In genomic region chr17:71211962-71212646, GRCm38 (mm10) we compare ENCODE assay signal across 13 mouse cellular contexts. TPM values are rescaled to one million over a fixed set of nuclear protein-coding genes. Genes with fewer than 3 reads are reported as not detected.
DNase-seq lines count a peak whose midpoint lies in the region; ATAC-seq and TF ChIP-seq lines count a peak whose summit lies in the region.
"Had no signal": no experiment of that assay in that cellular context is flagged by ENCODE, and none has a peak within 500 bp of the region (broad histone marks: within the 10 kb centered on the region; RNA-seq: fewer than 3 reads in every experiment).

No protein-coding gene starts in this region.

- TF ChIP-seq RAD21 in MEL (IDR thresholded peaks at IDR 0.05; ENCODE audit: low read depth, low read length) = no peak

- H3K27me3 ChIP-seq in hindbrain, embryonic 15.5 days = no peaks in the 10 kb centered on the region
- no peaks in the 10 kb centered on the region for H3K27me3 ChIP-seq in hindbrain, embryonic 10.5 days (ENCODE audit: insufficient read depth, poor library complexity, severe bottlenecking)
- H3K27me3 ChIP-seq in MEL (ENCODE audit: control insufficient read depth in 1 of 2, insufficient read depth in 2 of 2, low read length in 2 of 2) = no peaks in the 10 kb centered on the region
- no peaks in the 10 kb centered on the region for H3K27me3 ChIP-seq in erythroblast, embryonic 14.5 days (ENCODE audit: control insufficient read depth)
- no peaks in the 10 kb centered on the region for H3K27me3 ChIP-seq in liver, embryonic 14.5 days (ENCODE audit: control insufficient read depth, insufficient read depth, low read length)
- H3K27me3 ChIP-seq: embryonic facial prominence, embryonic 15.5 days had no signal

- no peak for ATAC-seq in hindbrain, embryonic 15.5 days (ENCODE audit: low FRiP score, low read depth)
- ATAC-seq in liver, embryonic 14.5 days (ENCODE audit: insufficient read depth) = peak; percentile 95
- ATAC-seq: CD4-positive, CD25-positive, alpha-beta regulatory T cell, adult 4 months had no signal

- H3K4me2 ChIP-seq in hindbrain, embryonic 15.5 days = no peak overlapping the region
- H3K4me2 ChIP-seq in liver, embryonic 14.5 days (ENCODE audit: low read depth) = peak overlapping the region; percentile 59
- H3K4me2 ChIP-seq: embryonic facial prominence, embryonic 15.5 days had no signal

- no peak overlapping the region for H3K9ac ChIP-seq in hindbrain, embryonic 15.5 days
- H3K9ac ChIP-seq in MEL (ENCODE audit: control insufficient read depth, low read depth, low read length, poor library complexity, severe bottlenecking) = peak overlapping the region; percentile 34
- H3K9ac ChIP-seq in liver, embryonic 14.5 days (replicated peaks) = peak overlapping the region; percentile 49
- H3K9ac ChIP-seq: embryonic facial prominence, embryonic 15.5 days had no signal

- DNase-seq in hindbrain, embryonic 10.5 days (ENCODE audit: low spot score) = no peak
- peak; percentile 96 for DNase-seq in MEL (ENCODE audit: low read depth, low spot score)
- DNase-seq in liver, embryonic 14.5 days (ENCODE audit: low read depth in 3 of 3, low spot score in 3 of 3) = peak; percentile 82 to 86 (median 84)
- DNase-seq in gastrocnemius, postnatal 4 days (ENCODE audit: low spot score in 2 of 2) = no peak
- no peak for DNase-seq in lung, postnatal 10 days
- no peak for DNase-seq in gastrocnemius, postnatal 14 days
- DNase-seq: cerebellum, adult 9-11 months; gastrocnemius, adult 2 months; kidney, postnatal 4 days had no signal

- no peak overlapping the region for H3K4me3 ChIP-seq in hindbrain, embryonic 15.5 days
- no peak overlapping the region for H3K4me3 ChIP-seq in hindbrain, embryonic 10.5 days
- peak overlapping the region; percentile 12 to 20; a peak in 2 of 4 replicates for H3K4me3 ChIP-seq in MEL (ENCODE audit: control insufficient read depth in 1 of 2, insufficient read depth in 1 of 2, low read depth in 2 of 2, low read length in 2 of 2)
- H3K4me3 ChIP-seq in erythroblast, embryonic 14.5 days (replicated peaks) = peak overlapping the region; percentile 43
- H3K4me3 ChIP-seq in liver, embryonic 14.5 days (ENCODE audit: insufficient read depth in 1 of 2, low read depth in 2 of 2, low read length in 2 of 2) = no peak overlapping the region; a peak in 2 of 4 replicates
- H3K4me3 ChIP-seq: embryonic facial prominence, embryonic 15.5 days; gastrocnemius, adult 2 months had no signal

- peaks cover 45% of the 10 kb centered on the region for H3K79me2 ChIP-seq in MEL (ENCODE audit: control insufficient read depth, insufficient read depth, low read length, poor library complexity)

- no peaks in the 10 kb centered on the region for H3K36me3 ChIP-seq in hindbrain, embryonic 15.5 days
- H3K36me3 ChIP-seq in hindbrain, embryonic 10.5 days = peaks cover 14% of the 10 kb centered on the region
- peaks cover 12 to 65% of the 10 kb centered on the region in 2 experiments for H3K36me3 ChIP-seq in MEL (ENCODE audit: control insufficient read depth in 1 of 2, insufficient read depth in 2 of 2, low read length in 2 of 2)
- H3K36me3 ChIP-seq in erythroblast, embryonic 14.5 days (ENCODE audit: control insufficient read depth) = peaks cover 80% of the 10 kb centered on the region
- H3K36me3 ChIP-seq in liver, embryonic 14.5 days (replicated peaks; ENCODE audit: control insufficient read depth, insufficient read depth, low read depth) = peaks cover 8% of the 10 kb centered on the region

- intact Hi-C loops in gastrocnemius, postnatal 14 days (cut with DNase I; ENCODE audit: low total_unique reads) = no loop called here

- TF ChIP-seq POLR2A in MEL (IDR thresholded peaks at IDR 0.05; ENCODE audit: control insufficient read depth in 1 of 2, insufficient read depth in 1 of 2, low read depth in 1 of 2, low read length in 2 of 2, poor library complexity in 1 of 2) = no peak

- TF ChIP-seq EP300 in MEL (IDR thresholded peaks at IDR 0.05; ENCODE audit: low read depth in 1 of 2, low read length in 2 of 2) = peak; percentile 98 to 99
- TF ChIP-seq EP300 in liver, embryonic 14.5 days (IDR thresholded peaks at IDR 0.05; ENCODE audit: low read depth) = peak; percentile 99

- TF ChIP-seq CTCF in MEL (IDR thresholded peaks at IDR 0.05 in 2 of 3, conservative IDR thresholded peaks at IDR 0.05 in 1 of 3; ENCODE audit: control insufficient read depth in 1 of 3, insufficient read depth in 1 of 3, low read depth in 2 of 3, low read length in 3 of 3, poor library complexity in 1 of 3, severe bottlenecking in 1 of 3) = no peak
- TF ChIP-seq CTCF in liver, embryonic 14.5 days (IDR thresholded peaks at IDR 0.05; ENCODE audit: low read depth) = no peak

- H3K9me3 ChIP-seq in hindbrain, embryonic 15.5 days = no peaks in the 10 kb centered on the region
- peaks cover 4% of the 10 kb centered on the region; the same call in 1 of the 2 replicates for H3K9me3 ChIP-seq in hindbrain, embryonic 10.5 days
- H3K9me3 ChIP-seq in MEL (replicated peaks; ENCODE audit: insufficient read depth, low read length) = no peaks in the 10 kb centered on the region
- no peaks in the 10 kb centered on the region for H3K9me3 ChIP-seq in erythroblast, embryonic 14.5 days (ENCODE audit: control insufficient read depth, low read length)
- no peaks in the 10 kb centered on the region for H3K9me3 ChIP-seq in liver, embryonic 14.5 days (ENCODE audit: control insufficient read depth, low read length)
- H3K9me3 ChIP-seq: embryonic facial prominence, embryonic 15.5 days had no signal

- H3K27ac ChIP-seq in hindbrain, embryonic 15.5 days (replicated peaks) = 0 out of 2 replicates have a peak overlapping the region, but pooled peaks have one; percentile 19
- H3K27ac ChIP-seq in hindbrain, embryonic 10.5 days = no peak overlapping the region; the same call in 1 of the 2 replicates
- H3K27ac ChIP-seq in MEL (ENCODE audit: control insufficient read depth, low read depth, low read length) = peak overlapping the region; percentile 93
- H3K27ac ChIP-seq in liver, embryonic 14.5 days = peak overlapping the region; percentile 83
- H3K27ac ChIP-seq: embryonic facial prominence, embryonic 15.5 days; gastrocnemius, adult 2 months had no signal

- H3K4me1 ChIP-seq in hindbrain, embryonic 15.5 days (replicated peaks) = peaks cover 5% of the 10 kb centered on the region
- peaks cover 12% of the 10 kb centered on the region; the same call in 1 of the 2 replicates for H3K4me1 ChIP-seq in hindbrain, embryonic 10.5 days (replicated peaks)
- H3K4me1 ChIP-seq in MEL (ENCODE audit: control insufficient read depth in 1 of 2, insufficient read depth in 2 of 2, low read length in 2 of 2) = peaks cover 48 to 51% of the 10 kb centered on the region in 2 experiments
- H3K4me1 ChIP-seq in erythroblast, embryonic 14.5 days (ENCODE audit: control insufficient read depth) = peaks cover 90% of the 10 kb centered on the region
- H3K4me1 ChIP-seq in liver, embryonic 14.5 days (replicated peaks; ENCODE audit: control insufficient read depth in 2 of 2, insufficient read depth in 2 of 2, low read length in 1 of 2) = peaks cover 57 to 64% of the 10 kb centered on the region in 2 experiments

- 65% methylated on average over 6 of the region's 6 CpGs for WGBS in hindbrain, embryonic 15.5 days
- WGBS in hindbrain, embryonic 10.5 days = 81% methylated on average over 6 of the region's 6 CpGs
- 16% methylated on average over 6 of the region's 6 CpGs for WGBS in liver, embryonic 14.5 days (ENCODE audit: insufficient replicate concordance)

TF ChIP-seq in MEL, 35 proteins besides CTCF, POLR2A, EP300 and RAD21 (continues in another document):
- TF ChIP-seq TBP (IDR thresholded peaks at IDR 0.05; ENCODE audit: low read depth, low read length) = peak; percentile 63; the same call in 1 of the 2 replicates
- TF ChIP-seq MYC (IDR thresholded peaks at IDR 0.05; ENCODE audit: low read depth, low read length) = peak; percentile 78; the same call in 1 of the 2 replicates
- TF ChIP-seq ZC3H11A (IDR thresholded peaks at IDR 0.05; ENCODE audit: low read depth, low read length) = no peak
- peak; percentile 84; the same call in 1 of the 2 replicates for TF ChIP-seq MAFK (IDR thresholded peaks at IDR 0.05; ENCODE audit: borderline replicate concordance, low read depth, low read length)
- TF ChIP-seq NRF1 (IDR thresholded peaks at IDR 0.05; ENCODE audit: insufficient read depth, low read depth, low read length, poor library complexity, severe bottlenecking) = no peak
- TF ChIP-seq ZKSCAN1 (IDR thresholded peaks at IDR 0.05; ENCODE audit: low read depth, low read length) = no peak
- no peak for TF ChIP-seq KAT2A (conservative IDR thresholded peaks at IDR 0.05; ENCODE audit: low read depth, low read length)
- TF ChIP-seq MYB (IDR thresholded peaks at IDR 0.05; ENCODE audit: low read depth, low read length) = peak; percentile 97
- TF ChIP-seq TAL1 (IDR thresholded peaks at IDR 0.05; ENCODE audit: low read length) = peak; percentile 99
- TF ChIP-seq MXI1 (IDR thresholded peaks at IDR 0.05; ENCODE audit: low read depth, low read length) = peak; percentile 63; the same call in 1 of the 2 replicates
- no peak for TF ChIP-seq USF2 (IDR thresholded peaks at IDR 0.05; ENCODE audit: borderline replicate concordance in 1 of 2, insufficient read depth in 1 of 2, low read depth in 1 of 2, low read length in 2 of 2)
- TF ChIP-seq RCOR1 (IDR thresholded peaks at IDR 0.05; ENCODE audit: low read depth, low read length) = peak; percentile 99
- TF ChIP-seq E2F4 (IDR thresholded peaks at IDR 0.05; ENCODE audit: borderline replicate concordance, low read depth, low read length) = no peak
- TF ChIP-seq POLR2AphosphoS2 (IDR thresholded peaks at IDR 0.05; ENCODE audit: low read length) = peak; percentile 65; the same call in 1 of the 2 replicates
- TF ChIP-seq POLR2AphosphoS5 (IDR thresholded peaks at IDR 0.05; ENCODE audit: borderline replicate concordance, low read depth, low read length) = no peak
- TF ChIP-seq ELF1 (IDR thresholded peaks at IDR 0.05; ENCODE audit: low read depth, low read length) = peak; percentile 52; the same call in 1 of the 2 replicates
- TF ChIP-seq SIN3A (IDR thresholded peaks at IDR 0.05; ENCODE audit: low read length) = peak; percentile 97
- TF ChIP-seq ZNF384 (IDR thresholded peaks at IDR 0.05; ENCODE audit: low read depth, low read length) = no peak

RNA-seq across cellular contexts. Expression of gene Lpin2, which starts 29.7 kb away (rescaled TPM):
- 41.7 and 42.6 TPM in 2 replicates for polyA plus RNA-seq in hindbrain, embryonic 15.5 days (2015; fragmentation: Nextera tagmentation; extraction: Ambion mirVana)
- polyA plus RNA-seq in hindbrain, embryonic 10.5 days (2016; fragmentation: Nextera tagmentation; extraction: Ambion mirVana) = 31.1 and 33.9 TPM in 2 replicates
- 22.4 and 24.4 TPM in 2 replicates for total RNA-seq in MEL (2012; rRNA removed)
- polyA plus RNA-seq in MEL (2012; ENCODE audit: insufficient read depth in 1 of 2, insufficient read length in 2 of 2, low read depth in 1 of 2, low replicate concordance in 2 of 2, missing spikeins in 1 of 2) = 10 to 100 TPM in 1 of 2 experiments, not detected in 1; 32.1 TPM
- 5.9 and 10.0 TPM in 2 replicates for polyA plus RNA-seq in erythroblast, embryonic 14.5 days (2012)
- polyA plus RNA-seq in liver, embryonic 14.5 days (2012; rRNA removed) = 19.5 and 28.6 TPM in 2 replicates
- polyA plus RNA-seq in liver, embryonic 14.5 days (2014; fragmentation: Nextera tagmentation; extraction: Ambion mirVana) = 31.1 and 31.6 TPM in 2 replicates
- 10 to 100 TPM; 20.9 to 21.9 TPM for total RNA-seq in gastrocnemius, postnatal 4 days (2021)
- total RNA-seq in gastrocnemius, postnatal 14 days (2021) = 1 to 10 TPM; 6.1 to 6.3 TPM

Comparison
In these comparisons a context has a peak if more than half of its experiments do, and no peak if none do; other contexts are left out.
1. H3K4me3 ChIP-seq: peak in MEL (2 of 2) and erythroblast, embryonic 14.5 days (single experiment); none in hindbrain, embryonic 15.5 days (single experiment), hindbrain, embryonic 10.5 days (single experiment) and liver, embryonic 14.5 days (0 of 2).
2. DNase-seq: peak in MEL (single experiment) and liver, embryonic 14.5 days (3 of 3); none in hindbrain, embryonic 10.5 days (single experiment), gastrocnemius, postnatal 4 days (0 of 2), lung, postnatal 10 days (single experiment) and gastrocnemius, postnatal 14 days (single experiment).